Mouse (Mus musculus): Measurements from ENCODE around the gene Bnc1. TPM values are rescaled to one million over a fixed set of nuclear protein-coding genes. Genes with fewer than 3 reads are reported as not detected.

The Bnc1 gene
- under 1 TPM in 1 of 2 experiments, not detected in 1; 0.08 TPM for total RNA-seq (2021)
- long read RNA-seq, experiment 1, full-length matches to known transcripts: 1 of 2 reads
- long read RNA-seq, experiment 1, partial matches to known transcripts: 0 of 2 reads
- long read RNA-seq, experiment 1, other reads (novel, unspliced or antisense): 1 of 2 reads
- long read RNA-seq, experiment 2: 0 reads

GRCm38 (mm10) chr7:81992131-81993061 is at the start of gene Bnc1:
Gene Bnc1, minus strand, starts transcription at chr7:81992292.
- DNase-seq (ENCODE audit: low spot score in 2 of 2): peak in 1 of 2 experiments; percentile 15

- no peak for DNase-seq (ENCODE audit: low spot score in 2 of 2)
Observed at GRCm38 (mm10) chr7:82033347-82033746, 41.3 kb upstream of the Bnc1 start.

GRCm38 (mm10) chr7:82029666-82030065 is 37.6 kb upstream of the Bnc1 start:
- no peak for DNase-seq (ENCODE audit: low spot score in 2 of 2)

GRCm38 (mm10) chr7:82025802-82026201 is 33.7 kb upstream of the Bnc1 start:
- no peak for DNase-seq (ENCODE audit: low spot score in 2 of 2)

- DNase-seq (ENCODE audit: low spot score in 2 of 2): no peak
Observed at GRCm38 (mm10) chr7:82023676-82024075, 31.6 kb upstream of the Bnc1 start.

- DNase-seq (ENCODE audit: low spot score in 2 of 2): no peak
Observed at GRCm38 (mm10) chr7:82022404-82022803, 30.3 kb upstream of the Bnc1 start.

GRCm38 (mm10) chr7:82018031-82018430 is 25.9 kb upstream of the Bnc1 start:
- no peak for DNase-seq (ENCODE audit: low spot score in 2 of 2)

- no peak for DNase-seq (ENCODE audit: low spot score in 2 of 2)
Observed at GRCm38 (mm10) chr7:82016751-82017710, 24.9 kb upstream of the Bnc1 start.

- DNase-seq (ENCODE audit: low spot score in 2 of 2): no peak
Observed at GRCm38 (mm10) chr7:82012472-82012871, 20.4 kb upstream of the Bnc1 start.

- DNase-seq (ENCODE audit: low spot score in 2 of 2): no peak
Observed at GRCm38 (mm10) chr7:82011534-82012401, 19.7 kb upstream of the Bnc1 start.

GRCm38 (mm10) chr7:82007151-82007550 is 15.1 kb upstream of the Bnc1 start:
- no peak for DNase-seq (ENCODE audit: low spot score in 2 of 2)

- no peak for DNase-seq (ENCODE audit: low spot score in 2 of 2)
Observed at GRCm38 (mm10) chr7:82004228-82004627, 12.1 kb upstream of the Bnc1 start.

- DNase-seq (ENCODE audit: low spot score in 2 of 2): peak in 1 of 2 experiments; percentile 15
Observed at GRCm38 (mm10) chr7:81999816-82000215, 7.7 kb upstream of the Bnc1 start.

GRCm38 (mm10) chr7:81999372-81999771 is 7.3 kb upstream of the Bnc1 start:
- DNase-seq (ENCODE audit: low spot score in 2 of 2): no peak

- no peak for DNase-seq (ENCODE audit: low spot score in 2 of 2)
Observed at GRCm38 (mm10) chr7:81995975-81996374, 3.9 kb upstream of the Bnc1 start.

GRCm38 (mm10) chr7:81995126-81995525 is 3.0 kb upstream of the Bnc1 start:
- no peak for DNase-seq (ENCODE audit: low spot score in 2 of 2)

GRCm38 (mm10) chr7:81993140-81993539 is 1.0 kb upstream of the Bnc1 start:
- no peak for DNase-seq (ENCODE audit: low spot score in 2 of 2)

- no peak for DNase-seq (ENCODE audit: low spot score in 2 of 2)
Observed at GRCm38 (mm10) chr7:81991611-81992061, 456 bp downstream of the Bnc1 start.

- no peak for DNase-seq (ENCODE audit: low spot score in 2 of 2)
Observed at GRCm38 (mm10) chr7:81991116-81991515, 976 bp downstream of the Bnc1 start.

GRCm38 (mm10) chr7:81983651-81984050 is 8.4 kb downstream of the Bnc1 start:
- DNase-seq (ENCODE audit: low spot score in 2 of 2): no peak

Data from gastrocnemius, postnatal 4 days (tissue).